Mouse (Mus musculus): ENCODE results near the gene Rom1. TPM values are rescaled to one million over a fixed set of nuclear protein-coding genes. Genes with fewer than 3 reads are reported as not detected.
A peak's percentile ranks its signal among the peaks of the same experiment; 100 is the strongest.
"Not testable (repeated sequence)": the region's sequence is repeated elsewhere in the genome, so short reads cannot be mapped to it uniquely, and the experiment has no call there.

Rom1 gene
- 6.3 and 6.7 TPM in 2 replicates for polyA plus RNA-seq (2015; fragmentation: Nextera tagmentation; extraction: Ambion mirVana)

DNA sequence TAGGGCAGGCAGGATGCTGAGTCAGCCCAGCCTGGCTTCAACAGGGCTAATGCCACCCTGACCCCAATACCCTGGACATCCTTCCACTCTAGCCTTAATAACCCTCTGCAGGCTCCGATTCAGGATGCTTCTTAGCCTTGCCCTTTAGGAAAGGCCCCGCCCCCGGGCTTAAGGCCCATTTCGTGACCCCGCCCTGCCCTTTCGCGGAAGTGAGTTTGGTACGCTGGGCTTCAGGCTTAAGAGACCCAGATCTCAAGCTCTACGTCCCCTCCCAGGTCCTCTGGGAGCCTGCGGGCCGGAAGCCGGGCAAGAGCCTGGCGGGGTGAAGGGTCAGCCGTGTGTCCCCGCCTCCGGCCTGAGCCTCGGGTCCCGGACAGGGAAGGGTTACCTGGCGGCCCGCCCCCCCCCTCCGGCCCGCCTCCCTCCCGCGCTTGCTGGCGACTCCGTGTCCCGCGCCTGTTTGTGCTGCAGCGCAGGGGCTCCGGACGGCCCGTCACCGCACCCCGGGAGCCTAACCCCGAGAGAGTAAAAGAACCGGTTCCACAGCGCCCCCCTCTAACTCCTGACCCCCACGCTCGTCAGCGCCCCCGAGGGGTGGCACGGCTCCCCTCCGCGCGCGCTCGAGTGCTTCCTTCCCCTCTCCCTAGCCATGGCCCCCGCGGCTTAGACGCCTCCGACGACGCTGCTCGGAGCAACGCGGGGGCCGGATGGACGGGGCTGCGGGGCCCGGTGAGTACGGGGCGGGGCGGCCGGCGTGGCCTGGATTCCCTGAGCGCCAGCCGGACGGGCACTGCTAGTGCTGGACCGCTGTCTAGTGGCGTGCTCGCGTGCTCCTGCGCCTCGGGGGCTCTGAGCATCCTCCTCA lies at the start of gene Rom1, which contains the start of gene Eml3:
TSS of gene Rom1 (minus strand) at position 133 of the 865 bp plus-strand sequence.
TSS of gene Eml3 (plus strand) at position 329 of the 865 bp plus-strand sequence.
- ATAC-seq, result peak; percentile 73
- Histone ChIP-seq H3K9me3 (ENCODE audit: control insufficient read depth) (no peaks in the 10 kb centered on the region), H3K27ac (ENCODE audit: low read depth, low read length) (peak within 1 kb of the TSS; percentile 88), H3K36me3 (ENCODE audit: control insufficient read depth, insufficient read depth) (peaks cover 37% of the 10 kb centered on the region; the same call in 1 of the 2 replicates), H3K4me3 (ENCODE audit: low read depth, low read length) (peak within 1 kb of the TSS; percentile 84), H3K4me2 (replicated peaks; ENCODE audit: low read depth) (peak within 1 kb of the TSS; percentile 95), H3K27me3 (replicated peaks; ENCODE audit: control insufficient read depth, insufficient read depth, low read length) (no peaks in the 10 kb centered on the region), H3K4me1 (replicated peaks; ENCODE audit: control insufficient read depth, insufficient read depth, low read length) (no peaks in the 10 kb centered on the region), H3K9ac (ENCODE audit: low read depth, low read length) (peak within 1 kb of the TSS; percentile 85)
- WGBS, result 1% methylated on average over 56 of the region's 74 CpGs
- TF ChIP-seq CTCF (IDR thresholded peaks at IDR 0.05; ENCODE audit: low read depth), result peak; percentile 70

DNA sequence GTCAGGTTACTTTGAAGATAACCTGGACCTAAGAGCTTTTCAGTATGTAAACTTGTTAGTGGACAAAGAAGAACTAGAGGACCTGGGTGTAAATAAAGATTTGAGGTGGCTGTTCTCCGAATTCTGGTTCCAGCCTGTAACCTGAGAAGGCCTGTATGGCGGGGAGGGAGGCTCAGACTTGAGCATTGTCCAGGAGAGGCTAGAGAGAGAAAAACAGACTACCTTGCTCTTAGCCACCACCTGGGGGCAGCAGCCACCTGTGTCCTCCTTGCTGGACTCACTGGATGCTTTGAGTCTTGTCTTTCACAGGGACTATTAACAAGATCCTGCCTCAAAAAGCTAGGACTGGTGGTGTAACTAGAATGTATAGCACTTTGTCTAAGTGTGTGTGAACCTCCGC lies 47.4 kb upstream of the Rom1 start:
- peak; percentile 93 for TF ChIP-seq CTCF (IDR thresholded peaks at IDR 0.05; ENCODE audit: low read depth)
- Histone ChIP-seq H3K4me3 (ENCODE audit: low read depth, low read length) (no peak overlapping the region), H3K4me2 (replicated peaks; ENCODE audit: low read depth) (no peak overlapping the region), H3K9ac (ENCODE audit: low read depth, low read length) (no peak overlapping the region), H3K4me1 (replicated peaks; ENCODE audit: control insufficient read depth, insufficient read depth, low read length) (no peaks in the 10 kb centered on the region), H3K27me3 (replicated peaks; ENCODE audit: control insufficient read depth, insufficient read depth, low read length) (no peaks in the 10 kb centered on the region), H3K9me3 (ENCODE audit: control insufficient read depth) (no peaks in the 10 kb centered on the region), H3K36me3 (ENCODE audit: control insufficient read depth, insufficient read depth) (peaks cover 71% of the 10 kb centered on the region), H3K27ac (ENCODE audit: low read depth, low read length) (no peak overlapping the region)
- 39% methylated on average over 3 of the region's 3 CpGs for WGBS
- ATAC-seq, result peak; percentile 66; the same call in 1 of the 2 replicates

DNA sequence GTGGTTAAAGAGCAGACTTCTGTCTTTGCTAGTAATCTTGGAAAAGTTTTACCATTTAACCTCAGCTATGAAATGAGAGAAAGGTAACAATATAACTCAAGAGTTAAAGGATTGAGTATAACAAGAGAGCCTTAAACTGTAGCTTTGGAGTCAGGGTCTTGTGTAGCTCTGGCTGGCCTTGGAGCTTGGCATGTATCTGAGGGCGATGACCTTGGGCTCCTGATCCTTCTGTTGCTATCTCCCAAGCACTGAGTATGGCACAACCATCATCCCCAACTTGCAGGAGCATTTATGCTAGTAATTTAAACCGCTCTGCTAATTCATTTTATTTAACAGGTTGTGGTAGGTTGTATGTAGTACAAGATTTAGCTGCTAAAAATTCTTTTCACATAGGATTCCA lies 46.3 kb upstream of the Rom1 start:
- Histone ChIP-seq H3K27me3 (replicated peaks; ENCODE audit: control insufficient read depth, insufficient read depth, low read length) (no peaks in the 10 kb centered on the region), H3K9me3 (ENCODE audit: control insufficient read depth) (no peaks in the 10 kb centered on the region), H3K4me1 (replicated peaks; ENCODE audit: control insufficient read depth, insufficient read depth, low read length) (no peaks in the 10 kb centered on the region), H3K4me3 (ENCODE audit: low read depth, low read length) (no peak overlapping the region), H3K27ac (ENCODE audit: low read depth, low read length) (no peak overlapping the region), H3K36me3 (ENCODE audit: control insufficient read depth, insufficient read depth) (peaks cover 81% of the 10 kb centered on the region), H3K4me2 (replicated peaks; ENCODE audit: low read depth) (no peak overlapping the region), H3K9ac (ENCODE audit: low read depth, low read length) (no peak overlapping the region)
- no peak for TF ChIP-seq CTCF (IDR thresholded peaks at IDR 0.05; ENCODE audit: low read depth)
- ATAC-seq, result no peak
- WGBS, result 93% methylated on average over 2 of the region's 2 CpGs

DNA sequence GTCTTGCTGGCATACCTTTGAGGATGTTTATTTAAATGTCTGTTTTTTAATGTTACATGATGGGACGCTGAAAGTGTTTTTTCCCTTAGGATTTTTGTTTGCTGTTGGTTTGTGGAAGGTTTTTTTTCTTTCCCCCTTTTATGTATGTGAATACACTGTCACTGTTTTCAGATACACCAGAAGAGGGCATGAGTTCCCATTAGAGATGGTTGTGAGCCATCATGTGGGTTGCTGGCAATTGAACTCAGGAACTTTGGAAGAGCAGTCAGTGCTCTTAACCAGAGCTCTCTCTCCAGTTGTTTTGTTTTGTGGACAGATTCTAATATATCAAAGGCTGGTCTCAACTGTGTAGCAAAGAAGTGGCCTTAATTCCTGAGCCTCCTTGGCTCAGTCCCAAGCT lies 45.5 kb upstream of the Rom1 start:
- Histone ChIP-seq H3K4me2 (replicated peaks; ENCODE audit: low read depth) (no peak overlapping the region), H3K27ac (ENCODE audit: low read depth, low read length) (no peak overlapping the region), H3K9me3 (ENCODE audit: control insufficient read depth) (no peaks in the 10 kb centered on the region), H3K4me3 (ENCODE audit: low read depth, low read length) (no peak overlapping the region), H3K27me3 (replicated peaks; ENCODE audit: control insufficient read depth, insufficient read depth, low read length) (no peaks in the 10 kb centered on the region), H3K9ac (ENCODE audit: low read depth, low read length) (no peak overlapping the region), H3K36me3 (ENCODE audit: control insufficient read depth, insufficient read depth) (peaks cover 89% of the 10 kb centered on the region), H3K4me1 (replicated peaks; ENCODE audit: control insufficient read depth, insufficient read depth, low read length) (no peaks in the 10 kb centered on the region)
- no peak for ATAC-seq
- WGBS, result 85% methylated on average over 1 of the region's 1 CpGs
- TF ChIP-seq CTCF (IDR thresholded peaks at IDR 0.05; ENCODE audit: low read depth), result peak; percentile 31; the same call in 1 of the 2 replicates

DNA sequence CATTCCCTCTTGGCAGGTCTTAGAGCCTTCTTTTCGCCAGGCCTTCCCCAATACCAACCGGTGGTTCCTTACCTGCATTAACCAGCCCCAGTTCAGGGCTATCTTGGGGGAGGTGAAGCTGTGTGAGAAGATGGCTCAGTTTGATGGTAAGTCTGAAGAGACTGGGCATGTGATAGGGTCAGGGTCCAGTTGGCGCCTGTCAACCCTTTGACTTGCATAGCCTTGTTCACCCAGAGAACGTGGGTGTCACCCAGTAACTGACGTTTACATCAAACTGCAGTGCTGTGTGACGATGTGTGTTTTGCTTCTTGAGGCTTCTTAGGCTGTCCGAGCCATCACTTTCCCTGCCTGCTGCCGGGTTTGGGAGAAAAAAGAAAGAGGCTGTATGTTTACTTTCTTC lies 43.3 kb upstream of the Rom1 start:
- WGBS, result 73% methylated on average over 8 of the region's 8 CpGs
- ATAC-seq, result not testable (repeated sequence)

DNA sequence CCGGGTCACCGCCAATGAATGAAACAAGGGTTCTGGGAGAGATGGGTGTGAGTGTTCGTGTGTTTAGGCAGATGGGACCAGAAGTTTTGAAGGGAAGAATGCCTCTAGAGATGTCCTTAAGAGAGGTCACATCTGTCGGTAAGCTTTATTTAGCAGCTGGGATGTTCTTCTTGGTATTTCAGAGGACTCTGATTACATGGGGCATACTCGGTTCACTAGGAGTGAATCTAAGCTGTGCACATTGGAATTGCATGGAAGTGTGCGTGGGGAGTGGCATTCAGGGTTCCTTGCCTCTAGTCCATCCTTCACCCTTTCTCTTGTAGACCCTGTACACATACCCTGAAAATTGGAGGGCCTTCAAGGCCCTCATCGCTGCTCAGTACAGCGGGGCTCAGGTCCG lies 38.7 kb upstream of the Rom1 start:
- Histone ChIP-seq H3K36me3 (ENCODE audit: control insufficient read depth, insufficient read depth) (peaks cover 59% of the 10 kb centered on the region), H3K9ac (ENCODE audit: low read depth, low read length) (peak overlapping the region; percentile 80), H3K4me1 (replicated peaks; ENCODE audit: control insufficient read depth, insufficient read depth, low read length) (0 out of 2 replicates have a peak, but pooled peaks cover 5% of the 10 kb centered on the region), H3K9me3 (ENCODE audit: control insufficient read depth) (no peaks in the 10 kb centered on the region), H3K27me3 (replicated peaks; ENCODE audit: control insufficient read depth, insufficient read depth, low read length) (no peaks in the 10 kb centered on the region), H3K4me2 (replicated peaks; ENCODE audit: low read depth) (peak overlapping the region; percentile 81), H3K27ac (ENCODE audit: low read depth, low read length) (0 out of 2 replicates have a peak overlapping the region, but pooled peaks have one; percentile 6), H3K4me3 (ENCODE audit: low read depth, low read length) (peak overlapping the region; percentile 73)
- ATAC-seq, result no peak
- no peak for TF ChIP-seq CTCF (IDR thresholded peaks at IDR 0.05; ENCODE audit: low read depth)
- WGBS, result 0% methylated on average over 9 of the region's 9 CpGs

More for the DNA sequence above, 43.3 kb upstream of the Rom1 start:
- H3K27ac ChIP-seq (ENCODE audit: low read depth, low read length); H3K27me3 ChIP-seq (replicated peaks; ENCODE audit: control insufficient read depth, insufficient read depth, low read length); H3K4me2 ChIP-seq (replicated peaks; ENCODE audit: low read depth); H3K9me3 ChIP-seq (ENCODE audit: control insufficient read depth); H3K9ac ChIP-seq (ENCODE audit: low read depth, low read length); H3K4me3 ChIP-seq (ENCODE audit: low read depth, low read length); H3K4me1 ChIP-seq (replicated peaks; ENCODE audit: control insufficient read depth, insufficient read depth, low read length): not testable (repeated sequence)
- H3K36me3 ChIP-seq (ENCODE audit: control insufficient read depth, insufficient read depth), result peaks cover 76% of the 10 kb centered on the region

All from intestine, postnatal 0 days (tissue).